Mouse (Mus musculus) thymus, postnatal 0 days (tissue): ENCODE data around the gene Nags. TPM values are rescaled to one million over a fixed set of nuclear protein-coding genes. Genes with fewer than 3 reads are reported as not detected.

Source experiments
- polyA plus RNA-seq: library from polyadenylated mRNA; unstranded; fragments of >200 nt; fragmentation: Nextera tagmentation; extraction: Ambion mirVana; gene quantifications from 2 replicates; pipeline ENCODE4 v1.2.1, GENCODE M21; 2015

Gene Nags
- polyA plus RNA-seq, 1 experiment from 2014 or later: 0.18 TPM

Other genes starting within 250 kb of the Nags start
- gene Sost, start 178.5 kb upstream of the Nags start, polyA plus RNA-seq: 0.08 and 0.66 TPM in 2 replicates
- gene Cfap97d1, start 161.2 kb upstream of the Nags start, polyA plus RNA-seq: not detected in 2 replicates
- 5.6 and 5.8 TPM in 2 replicates for gene Dusp3, start 158.5 kb upstream of the Nags start, polyA plus RNA-seq
- gene Mpp3, start 117.1 kb upstream of the Nags start, polyA plus RNA-seq: 0.34 and 0.41 TPM in 2 replicates
- gene Cd300lg, start 104.0 kb upstream of the Nags start, polyA plus RNA-seq: 7.4 and 8.0 TPM in 2 replicates
- 1.5 and 1.9 TPM in 2 replicates for gene Mpp2, start 57.0 kb upstream of the Nags start, polyA plus RNA-seq
- 3.7 and 4.4 TPM in 2 replicates for gene Ppy, start 44.2 kb upstream of the Nags start, polyA plus RNA-seq
- 10.9 and 12.2 TPM in 2 replicates for gene Pyy, start 37.7 kb upstream of the Nags start, polyA plus RNA-seq
- gene Tmem101, start 10.9 kb downstream of the Nags start, polyA plus RNA-seq: 14.5 and 16.9 TPM in 2 replicates
- gene Lsm12, start 39.8 kb downstream of the Nags start, polyA plus RNA-seq: 140 and 164 TPM in 2 replicates
- gene G6pc3, start 44.1 kb downstream of the Nags start, polyA plus RNA-seq: 16.1 and 16.2 TPM in 2 replicates
- gene Hdac5, start 84.7 kb downstream of the Nags start, polyA plus RNA-seq: 19.9 and 24.8 TPM in 2 replicates
- 8.6 and 11.4 TPM in 2 replicates for gene BC030867, start 103.4 kb downstream of the Nags start, polyA plus RNA-seq
- gene Asb16, start 123.2 kb downstream of the Nags start, polyA plus RNA-seq: 0.07 TPM in 1 of 2 replicates, not detected in the other
- gene Tmub2, start 139.4 kb downstream of the Nags start, polyA plus RNA-seq: 41.1 and 45.1 TPM in 2 replicates
- 13.1 and 15.4 TPM in 2 replicates for gene Atxn7l3, start 151.1 kb downstream of the Nags start, polyA plus RNA-seq
- 95.2 and 96.8 TPM in 2 replicates for gene Ubtf, start 174.2 kb downstream of the Nags start, polyA plus RNA-seq
- 0.48 and 0.53 TPM in 2 replicates for gene Slc4a1, start 220.7 kb downstream of the Nags start, polyA plus RNA-seq
- gene Rundc3a, start 247.9 kb downstream of the Nags start, polyA plus RNA-seq: 1.1 and 1.4 TPM in 2 replicates